Mouse (Mus musculus) urinary bladder, postnatal 25 days (tissue): ENCODE measurements at regions not wholly inside any gene's neighbourhood (a gene's known extent, or its start where the extent isn't known, plus 50 kb on each side); places are given as distances from the start of the nearest gene placed in this dataset.

ENCODE experiments used
- DNase-seq: peaks from one replicate; pipeline ENCODE4 v3.0.0; 2022; ENCODE audit warnings: low spot score

GRCm38 (mm10) chr7:135818298-135818697 is 102.1 kb upstream of the Mki67 start:
- no peak for DNase-seq

DNA sequence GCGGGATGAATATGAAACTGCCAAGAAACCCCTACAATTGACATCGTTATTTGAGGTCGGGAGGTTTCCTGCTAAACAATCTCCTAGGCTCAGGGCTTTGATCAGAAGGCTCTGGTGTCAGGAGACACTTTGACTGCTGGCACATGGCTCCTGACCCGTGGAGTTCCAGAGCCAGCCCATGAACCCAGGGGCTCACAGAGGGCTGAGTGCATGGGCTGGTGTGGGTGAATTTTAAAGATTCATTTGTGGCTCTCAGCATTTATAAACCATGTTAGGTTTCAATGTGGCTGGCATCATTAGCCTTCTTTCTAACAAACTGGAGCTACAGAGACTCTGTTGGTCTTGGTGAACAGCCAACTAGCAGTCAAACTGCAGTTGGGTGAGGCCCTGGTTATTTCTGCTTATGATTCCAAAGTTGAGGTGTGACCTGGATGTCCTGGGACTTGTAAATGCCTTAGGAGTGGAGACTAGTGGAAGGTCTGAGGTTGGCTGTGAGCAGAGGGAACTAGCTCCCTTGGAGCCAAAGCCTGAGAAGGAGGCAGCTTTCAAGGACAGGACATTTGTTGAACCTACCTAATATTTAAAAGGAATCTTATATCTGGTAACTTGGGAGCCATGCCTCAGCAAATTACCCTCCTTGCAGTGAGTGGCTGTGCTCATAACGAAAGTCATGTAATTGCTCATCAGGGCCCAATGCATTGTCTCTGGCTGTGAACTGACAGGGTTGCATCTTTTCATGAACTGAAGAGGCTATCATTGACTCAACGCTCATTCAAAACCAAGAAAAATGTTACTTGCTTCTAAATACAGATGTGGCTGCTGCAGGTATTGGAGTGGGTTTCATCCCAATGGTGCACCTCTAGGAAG is 108.0 kb upstream of the Mki67 start:
- DNase-seq, result no peak

- no peak for DNase-seq
Measured at GRCm38 (mm10) chr7:135829246-135829645, 113.1 kb upstream of the Mki67 start.

DNA sequence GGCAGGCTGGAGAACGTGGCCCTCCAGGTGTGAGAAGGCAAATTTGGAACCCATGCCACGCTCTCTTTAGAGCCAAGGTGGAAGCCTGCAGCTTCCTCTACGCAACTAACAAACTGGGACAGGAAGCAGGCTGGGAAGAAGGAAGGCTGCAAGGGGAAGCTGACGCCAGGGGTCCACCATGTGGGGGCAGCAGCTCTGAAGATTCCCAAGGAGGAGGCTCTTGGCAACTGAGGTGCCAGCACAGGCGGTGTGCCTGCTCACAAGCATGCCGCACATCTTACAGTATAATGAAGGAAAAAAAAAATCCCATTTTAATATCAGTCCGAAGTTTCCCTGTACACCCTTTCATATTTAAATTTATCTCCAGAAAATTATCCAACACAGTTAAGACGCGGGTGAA is 117.3 kb upstream of the Mki67 start:
- no peak for DNase-seq

DNA sequence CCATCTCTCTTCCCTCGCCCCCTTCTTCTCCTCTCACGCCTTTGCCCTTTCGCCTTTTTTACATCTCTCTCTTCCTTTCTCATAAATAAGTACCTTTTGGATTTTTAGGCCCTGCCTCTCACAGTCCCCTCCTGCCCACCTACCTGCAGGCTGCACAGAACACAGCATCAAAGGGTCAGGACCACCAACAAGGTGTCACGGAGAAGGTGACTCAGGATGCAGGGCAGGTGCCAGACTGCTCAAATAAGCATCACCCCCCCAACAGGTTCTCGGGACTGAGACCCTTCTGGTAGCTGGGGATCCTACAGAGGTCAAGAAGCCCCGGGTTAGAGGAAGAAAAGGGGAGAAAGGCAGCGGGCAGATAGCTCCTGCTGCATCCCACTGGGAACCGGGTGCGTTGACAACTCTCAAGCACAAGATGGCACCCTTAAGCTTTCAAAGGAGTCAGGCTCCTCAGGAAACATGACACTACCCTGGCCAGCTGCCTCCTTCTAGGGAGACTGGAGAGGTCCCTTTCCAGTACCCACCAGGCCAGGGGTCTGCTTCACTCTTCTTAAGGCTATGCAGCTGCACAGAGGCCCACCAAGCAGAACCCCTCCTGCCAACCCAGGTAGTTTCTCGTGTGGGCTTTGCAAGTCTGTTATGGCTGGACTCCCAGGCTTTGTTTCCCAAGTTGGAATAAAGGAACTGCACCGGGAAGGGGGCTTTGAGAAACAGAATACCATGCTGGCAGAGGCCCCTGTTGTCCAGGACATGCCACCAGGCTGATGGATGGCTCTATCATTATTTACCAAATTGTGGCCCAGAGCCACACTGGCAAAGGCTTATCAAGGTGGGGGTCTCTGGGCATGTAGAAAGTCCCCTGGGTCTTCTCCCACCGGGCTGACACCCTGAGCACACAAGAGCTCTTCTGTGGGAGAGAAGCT is 120.9 kb upstream of the Mki67 start:
- DNase-seq, result peak; percentile 31

GRCm38 (mm10) chr7:135844018-135844417 is 127.9 kb upstream of the Mki67 start:
- no peak for DNase-seq

- no peak for DNase-seq
Measured at GRCm38 (mm10) chr7:135847304-135847703, 131.1 kb upstream of the Mki67 start.

- DNase-seq, result no peak
Measured at GRCm38 (mm10) chr7:135848170-135848569, 132.0 kb upstream of the Mki67 start.

DNA sequence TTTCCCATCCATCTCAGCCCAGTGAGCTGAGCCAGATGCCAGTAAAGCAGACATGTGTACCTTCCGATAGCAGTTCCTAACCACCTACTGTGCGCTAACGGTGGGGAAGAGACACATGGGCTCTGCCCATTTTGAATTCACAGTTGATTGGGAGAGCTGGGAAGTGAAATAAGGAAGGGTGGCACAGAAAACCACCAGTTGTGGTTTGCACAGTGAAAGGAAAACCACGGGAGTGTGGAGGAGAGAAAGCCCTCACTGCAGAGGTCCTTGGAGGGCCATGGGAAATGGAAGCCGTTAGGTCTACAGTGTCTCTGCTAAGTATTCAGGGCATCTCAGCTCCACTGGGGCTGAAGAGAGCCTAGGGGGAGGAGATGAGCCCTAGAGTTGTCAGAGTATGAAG is 132.7 kb upstream of the Mki67 start:
- no peak for DNase-seq

DNA sequence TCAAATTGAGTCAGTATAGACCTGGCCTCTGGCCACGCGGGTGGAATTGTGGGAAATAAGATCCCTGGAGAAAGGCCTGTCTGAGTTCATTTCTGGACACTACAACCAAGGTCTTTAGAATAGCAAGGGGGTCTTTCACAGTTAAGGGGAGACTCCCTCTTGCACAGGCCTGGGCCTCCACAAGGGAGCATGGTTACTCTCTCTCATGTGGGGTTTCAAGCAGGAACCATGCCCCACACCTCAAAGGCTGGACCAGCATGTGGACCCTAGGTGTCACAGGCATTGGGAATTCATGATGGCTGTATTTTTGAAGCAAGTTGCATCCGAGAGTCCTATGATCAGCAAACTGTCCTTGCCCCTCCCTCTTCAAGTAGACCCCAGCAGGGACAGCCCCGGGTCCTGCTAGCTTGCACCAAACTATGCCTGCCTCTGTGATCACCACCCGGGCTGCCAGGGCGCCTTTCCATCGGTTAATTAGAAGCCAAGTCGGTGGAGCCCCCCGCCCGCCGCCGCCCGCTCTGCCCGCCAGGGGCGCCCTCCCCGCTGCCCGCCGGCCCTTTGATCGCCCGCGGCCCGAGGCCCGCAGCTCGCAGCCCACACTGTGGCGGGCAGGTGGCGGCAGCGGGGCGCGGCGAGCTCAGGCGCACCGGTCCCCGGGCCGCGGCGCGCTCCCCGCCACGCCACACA is 137.1 kb upstream of the Mki67 start:
- DNase-seq, result no peak

- DNase-seq, result no peak
Measured at GRCm38 (mm10) chr7:135853814-135854324, 137.7 kb upstream of the Mki67 start.

DNA sequence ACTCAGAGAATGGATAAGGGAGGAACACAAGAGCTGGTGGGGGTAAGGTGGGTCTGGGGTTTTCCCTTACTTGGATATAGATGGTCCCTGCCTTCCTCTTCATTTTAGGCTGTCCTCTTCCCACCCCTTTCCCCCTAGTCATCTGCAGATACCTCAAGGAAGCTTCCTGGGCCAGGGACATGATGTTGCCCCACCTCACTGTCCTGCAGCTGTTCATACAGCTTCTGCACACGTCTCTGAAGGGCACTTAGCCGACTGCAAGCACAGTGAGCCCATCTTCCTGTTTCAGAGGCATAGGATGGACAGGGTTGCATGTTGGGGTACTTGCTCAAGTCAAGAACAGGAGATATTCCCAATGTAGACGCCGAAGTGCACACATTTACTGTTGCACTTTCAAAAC is 144.1 kb upstream of the Mki67 start:
- no peak for DNase-seq

DNA sequence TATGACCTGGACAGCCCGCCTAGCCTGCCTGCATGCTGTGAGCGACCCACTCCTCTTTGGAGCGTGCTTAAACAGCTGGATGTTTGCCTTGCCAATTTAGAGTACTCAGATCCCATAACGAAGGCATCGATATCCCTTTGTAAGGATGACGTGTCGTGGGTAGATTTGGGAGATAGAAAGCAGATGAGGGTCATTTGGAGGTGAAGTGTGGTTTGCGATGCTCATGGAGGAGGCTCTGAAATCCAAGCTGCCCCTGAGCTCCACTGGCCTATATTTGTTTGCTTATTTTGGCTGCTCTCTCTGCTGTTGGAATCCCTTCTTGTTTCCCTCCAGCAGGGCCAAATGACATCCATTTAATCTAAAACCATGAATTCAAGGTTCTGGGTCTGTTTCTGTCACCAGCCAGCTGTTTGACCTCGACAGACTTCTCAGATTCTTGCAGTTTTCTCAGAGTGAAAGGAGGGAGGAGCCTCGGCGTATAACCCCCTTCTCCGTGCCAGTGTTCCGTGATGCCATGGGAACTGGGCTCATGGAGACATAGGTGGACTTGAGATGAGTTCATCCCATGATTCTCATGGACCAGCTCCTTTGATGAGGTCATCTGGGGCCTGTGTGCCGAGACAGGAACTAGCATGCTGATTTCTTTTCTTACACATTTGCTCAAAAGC is 144.7 kb upstream of the Mki67 start:
- DNase-seq, result no peak

DNA sequence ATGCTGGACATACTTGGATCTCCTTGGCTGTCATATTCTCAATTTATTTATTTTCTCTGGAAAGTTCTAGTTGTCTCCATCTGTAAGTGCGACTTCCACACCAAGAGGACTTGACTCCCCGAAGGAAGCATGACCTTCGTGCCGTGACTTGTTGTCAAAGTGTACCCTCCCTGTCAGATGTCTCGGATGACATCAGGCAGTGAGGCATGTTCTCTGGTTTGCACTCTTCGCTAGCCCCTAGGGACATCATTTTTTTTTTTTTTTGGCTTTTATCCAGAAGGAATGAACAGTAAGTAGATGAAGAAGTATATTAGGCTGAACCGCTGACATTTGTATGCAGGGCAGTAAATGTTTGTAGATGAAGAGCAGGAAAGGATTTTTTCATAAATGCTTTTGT is 145.2 kb upstream of the Mki67 start:
- no peak for DNase-seq

GRCm38 (mm10) chr7:135863581-135864426 is 147.6 kb upstream of the Mki67 start:
- DNase-seq, result no peak

- DNase-seq, result no peak
Measured at GRCm38 (mm10) chr7:135870981-135871380, 154.8 kb upstream of the Mki67 start.

DNA sequence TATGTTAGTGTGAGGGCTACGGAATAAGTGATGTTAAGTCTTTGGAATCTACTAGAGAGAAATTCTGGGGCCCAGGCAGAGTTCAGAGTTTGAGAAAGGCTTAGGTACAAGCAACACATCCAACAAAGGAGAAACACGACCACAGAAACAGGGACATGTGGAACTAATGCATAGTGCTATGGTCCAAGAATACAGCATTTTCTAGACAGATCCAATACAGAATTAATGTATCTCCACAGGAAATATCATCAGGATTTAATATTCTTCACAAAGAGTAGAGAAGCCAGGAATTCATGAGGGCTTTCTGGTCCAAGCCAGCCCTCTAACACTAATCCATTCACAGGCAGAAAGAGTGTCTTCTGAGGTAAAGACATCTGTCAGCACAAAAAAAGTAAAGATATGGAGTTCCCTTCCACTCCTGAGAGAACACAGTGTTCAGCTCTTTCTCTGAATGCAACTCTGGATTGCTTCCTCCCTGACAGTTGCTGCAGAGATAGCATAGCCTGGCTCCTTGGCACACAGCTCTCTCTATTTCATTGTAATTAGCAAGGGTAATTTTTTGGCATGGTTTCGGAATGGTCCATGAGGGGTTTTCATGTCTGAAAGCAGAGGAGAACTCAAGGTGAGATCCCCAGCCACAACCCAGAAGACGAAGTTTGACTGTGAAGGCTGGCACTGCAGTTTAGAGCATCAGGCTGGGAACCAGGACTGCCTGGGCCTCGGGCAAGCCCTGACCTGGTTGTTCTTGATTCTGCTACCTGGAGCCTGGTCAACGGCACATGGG is 161.1 kb upstream of the Mki67 start:
- DNase-seq, result no peak

- no peak for DNase-seq
Measured at GRCm38 (mm10) chr7:135878750-135879149, 162.6 kb upstream of the Mki67 start.

- DNase-seq, result no peak
Measured at GRCm38 (mm10) chr7:135880446-135880845, 164.3 kb upstream of the Mki67 start.

DNA sequence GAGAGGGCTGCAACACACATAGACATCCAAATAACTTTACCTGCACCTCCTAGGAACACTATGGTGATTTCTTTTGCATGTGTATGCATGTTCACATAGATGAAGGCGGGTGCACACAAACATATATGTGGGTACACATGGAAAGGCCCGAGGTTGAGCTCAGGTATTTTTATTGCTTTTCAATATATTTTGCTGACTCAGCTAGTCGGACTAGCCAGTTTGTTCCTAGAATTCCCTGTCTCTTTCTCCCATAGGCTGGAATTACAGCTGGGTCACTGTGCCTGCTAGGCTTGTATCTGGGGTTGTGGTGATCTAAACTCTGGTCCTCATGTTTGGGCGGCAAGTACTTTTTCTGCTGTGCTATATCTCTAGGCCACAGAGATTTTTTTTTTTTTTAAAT is 166.1 kb upstream of the Mki67 start:
- DNase-seq, result no peak
